Mouse (Mus musculus): ENCODE measurements at regions not wholly inside any gene's neighbourhood (a gene's known extent, or its start where the extent isn't known, plus 50 kb on each side); places are given as distances from the start of the nearest gene placed in this dataset.

DNA sequence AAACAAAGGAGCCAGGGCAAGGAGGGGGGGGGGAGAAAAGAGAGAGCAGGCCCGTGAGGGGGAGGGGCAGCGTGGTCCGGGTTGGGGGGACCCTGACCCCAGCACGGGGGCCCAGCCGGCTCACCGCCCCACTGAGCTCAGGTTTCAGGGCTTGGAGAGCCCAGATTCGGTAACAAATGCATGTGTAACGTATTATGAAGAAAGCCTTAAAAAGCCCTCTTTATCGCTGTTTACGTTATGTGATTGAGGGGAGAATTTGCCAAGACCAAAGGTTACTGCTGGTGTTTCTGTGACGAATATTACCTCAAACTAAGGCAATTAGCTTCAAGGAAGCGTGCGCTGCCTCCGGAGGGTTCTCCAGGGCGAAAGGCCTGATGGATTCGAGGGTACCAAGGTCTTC, 54.2 kb downstream of the Barx1 start:
- no peak for DNase-seq

DNA sequence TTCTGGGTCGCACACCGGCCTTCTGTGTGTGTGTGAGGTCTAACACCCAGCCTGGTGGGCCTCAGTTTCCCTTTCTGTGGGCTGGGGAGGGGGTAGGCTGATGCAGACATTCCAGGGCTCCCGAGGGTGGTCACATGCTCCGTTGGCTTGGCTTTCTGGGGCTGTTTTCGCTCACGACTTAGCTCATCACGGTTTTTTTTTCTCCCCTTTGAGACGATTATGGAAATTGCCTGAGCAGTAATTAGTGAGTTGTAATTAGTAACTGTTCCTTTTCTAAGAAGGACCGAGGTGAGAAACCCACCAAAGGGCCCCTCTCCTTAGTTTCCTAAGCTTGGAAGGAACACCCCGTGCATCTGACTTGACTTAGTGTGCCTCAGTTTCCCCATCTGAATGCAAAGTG, 54.7 kb downstream of the Barx1 start:
- no peak for DNase-seq

DNA sequence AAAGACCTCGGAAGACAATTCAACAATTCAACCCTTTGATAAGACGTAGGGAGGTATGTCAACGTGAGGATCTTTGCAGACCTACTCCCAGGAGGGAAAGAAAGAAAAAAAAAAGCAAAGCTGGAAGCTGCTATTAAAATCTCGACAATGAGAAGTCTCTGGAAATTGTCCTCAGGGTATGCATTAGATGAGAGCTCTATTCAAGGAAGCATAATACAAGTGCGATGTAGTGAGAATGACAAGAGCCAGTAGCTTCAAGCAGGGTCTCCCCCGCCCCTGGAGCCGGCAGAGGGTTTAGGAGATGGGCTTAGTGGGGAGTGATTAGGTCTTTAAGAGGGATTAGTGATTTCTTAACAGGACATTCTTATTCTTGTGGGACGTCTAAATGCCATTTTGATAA, 60.9 kb downstream of the Barx1 start:
- DNase-seq: no peak

DNA sequence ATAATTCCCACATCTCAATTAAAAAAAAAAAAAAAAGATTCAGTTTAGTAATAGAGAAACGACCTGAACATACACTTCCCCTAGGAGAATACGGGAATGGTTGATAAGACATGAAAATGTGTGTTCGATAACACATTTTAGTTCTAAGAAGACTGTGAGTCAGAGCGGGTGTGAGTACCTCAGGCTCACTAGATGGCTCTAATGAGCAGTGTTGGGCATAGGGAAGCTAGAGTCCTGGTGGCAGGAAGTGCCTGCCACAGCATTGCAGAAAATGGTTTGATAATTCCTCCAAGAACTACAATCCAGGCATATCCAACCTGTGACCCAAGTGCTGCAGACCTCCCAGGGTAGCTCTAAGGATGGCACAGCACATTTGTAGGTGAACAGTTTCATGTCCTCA, 63.6 kb downstream of the Barx1 start:
- no peak for DNase-seq

DNA sequence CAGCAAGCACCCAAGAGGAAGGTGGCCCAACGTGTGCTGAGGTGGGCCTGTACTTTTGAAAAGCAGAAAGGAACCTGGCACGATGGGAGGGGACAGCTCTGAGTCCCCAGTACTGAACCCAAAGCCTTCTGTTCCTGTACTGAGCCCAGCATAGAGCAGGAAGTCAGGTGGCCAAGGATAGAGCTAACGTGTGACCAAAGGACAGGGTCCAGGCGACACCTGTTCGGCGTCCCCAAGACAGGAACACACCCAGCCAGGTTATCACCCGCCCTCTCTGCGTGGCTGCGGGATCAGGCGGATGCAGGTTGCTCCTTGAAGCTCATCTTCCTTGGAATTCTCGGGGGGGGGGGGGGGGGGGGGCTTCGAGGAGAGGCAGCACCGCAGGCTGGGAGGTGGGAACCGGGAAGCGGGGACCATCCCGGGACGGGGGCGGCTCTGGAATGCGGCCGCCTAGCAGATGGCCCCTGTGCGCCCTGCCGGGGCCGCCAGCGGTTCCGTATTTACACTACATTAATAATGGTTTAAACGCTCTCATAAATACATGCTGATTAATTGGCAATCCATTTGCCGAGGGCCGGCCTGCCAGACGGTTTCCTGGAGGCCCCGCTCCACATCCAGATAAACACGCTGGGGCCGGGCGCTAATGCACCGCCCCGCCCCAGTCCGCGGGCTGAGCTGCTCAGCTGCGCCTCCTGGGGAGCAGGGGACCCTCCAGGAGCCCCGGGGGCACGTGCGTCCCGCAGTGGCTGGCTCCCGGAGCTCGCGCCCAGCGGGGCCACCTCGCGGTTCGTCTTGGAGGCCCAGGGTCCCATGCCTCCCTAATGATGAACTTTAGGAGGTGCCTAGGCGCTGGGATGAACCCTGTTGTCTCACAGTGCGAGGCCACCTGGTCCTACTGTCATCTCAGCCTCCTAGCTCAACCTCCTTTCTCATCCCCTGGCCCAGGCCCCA, 68.5 kb downstream of the Barx1 start:
- DNase-seq: peak; percentile 41

DNA sequence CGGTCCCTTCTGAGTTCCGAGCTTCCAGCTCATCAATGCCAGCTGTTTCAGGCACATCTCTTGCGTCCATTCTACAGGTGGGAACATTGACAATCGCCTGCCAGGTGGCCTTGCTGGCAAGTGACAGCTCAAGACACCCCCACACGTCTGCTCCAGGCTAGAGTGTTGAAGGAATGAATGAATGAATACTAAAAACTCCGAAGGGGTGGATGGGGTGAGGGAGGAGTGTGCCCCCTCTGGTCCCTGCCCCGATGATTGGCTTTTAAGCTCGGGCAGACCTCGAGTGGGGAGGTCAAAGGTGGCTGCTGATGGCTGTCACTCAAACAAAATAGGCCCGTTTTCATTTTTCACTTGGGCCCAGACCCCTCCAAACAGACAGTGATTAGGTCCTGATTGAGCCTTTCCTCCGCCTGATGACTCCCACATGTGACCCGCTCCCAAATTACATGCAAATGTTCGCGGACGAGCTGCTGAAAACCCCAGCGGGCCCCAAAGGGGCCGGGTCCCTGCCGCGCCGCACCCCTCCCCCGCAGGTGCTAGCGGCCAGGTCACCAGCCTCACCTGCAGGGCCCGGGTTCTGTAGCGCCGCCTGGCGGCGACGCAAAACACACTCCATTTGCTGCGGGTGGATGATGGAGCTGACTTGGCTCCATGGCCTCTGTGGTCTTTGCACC, 69.5 kb downstream of the Barx1 start:
- DNase-seq: peak; percentile 41

DNA sequence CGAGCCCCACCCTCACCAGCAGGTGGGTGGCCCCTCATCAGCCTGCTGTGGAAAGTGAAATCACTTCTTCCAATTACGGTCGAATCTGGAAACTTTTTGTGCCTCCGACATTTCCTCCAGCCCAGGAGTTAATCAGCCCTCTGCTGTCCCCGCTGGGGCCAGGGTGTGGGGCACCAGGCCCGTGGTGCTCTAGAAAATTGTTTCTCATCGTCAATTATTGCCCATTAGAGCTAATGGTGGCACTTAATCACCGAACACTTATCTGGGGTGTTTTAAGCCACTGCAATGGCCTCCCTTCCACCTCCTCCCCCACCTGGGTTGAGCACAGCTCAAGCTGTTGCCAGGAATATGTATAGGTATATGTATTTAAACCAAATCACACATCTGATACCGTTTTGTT, 72.2 kb downstream of the Barx1 start:
- DNase-seq: no peak

DNA sequence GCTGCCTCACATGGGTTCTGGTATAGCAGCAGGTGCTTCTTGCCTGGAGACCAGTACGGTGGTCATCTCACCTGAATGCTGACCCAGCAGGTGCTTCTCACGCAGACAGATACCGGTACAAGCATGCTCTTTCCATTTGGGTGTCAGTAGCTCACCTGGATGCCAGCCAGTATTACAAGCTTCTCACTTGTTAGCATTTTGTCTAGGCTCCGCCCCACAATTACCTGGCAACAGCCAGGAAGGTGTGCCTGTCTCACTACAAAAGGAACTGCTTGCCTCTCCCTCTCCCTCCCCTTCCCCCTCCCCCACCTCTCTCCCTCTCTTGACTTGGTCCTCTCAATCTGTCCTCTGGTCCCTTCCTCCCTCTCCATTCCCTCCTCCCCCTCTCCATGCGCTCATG, 82.8 kb downstream of the Barx1 start:
- DNase-seq: no peak

DNA sequence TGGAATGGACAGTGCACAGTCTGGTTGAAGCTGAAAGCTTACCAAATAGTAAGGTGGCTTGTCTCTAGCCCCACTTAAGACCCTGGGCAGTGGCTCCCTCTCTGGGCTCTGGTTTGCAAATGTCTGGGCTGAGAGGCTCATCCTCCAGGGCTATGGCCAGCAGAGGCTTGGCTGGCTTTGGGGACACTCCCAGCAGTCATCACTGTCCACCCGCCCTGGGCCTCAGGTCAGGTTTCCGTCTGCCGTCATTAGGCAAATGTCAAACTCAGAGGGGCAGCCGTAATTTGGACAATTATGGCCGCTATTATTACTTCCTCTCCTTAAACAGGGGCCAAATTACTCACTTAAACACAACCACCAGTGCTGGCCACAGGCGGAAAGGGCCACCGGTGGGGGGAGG, 83.5 kb downstream of the Barx1 start:
- DNase-seq: no peak
